Mouse (Mus musculus): ENCODE measurements around the gene Fam167b. TPM values are rescaled to one million over a fixed set of nuclear protein-coding genes. Genes with fewer than 3 reads are reported as not detected.
A peak's percentile ranks its signal among the peaks of the same experiment; 100 is the strongest.

Gene Fam167b
- polyA plus RNA-seq, 1 experiment: not detected

DNA sequence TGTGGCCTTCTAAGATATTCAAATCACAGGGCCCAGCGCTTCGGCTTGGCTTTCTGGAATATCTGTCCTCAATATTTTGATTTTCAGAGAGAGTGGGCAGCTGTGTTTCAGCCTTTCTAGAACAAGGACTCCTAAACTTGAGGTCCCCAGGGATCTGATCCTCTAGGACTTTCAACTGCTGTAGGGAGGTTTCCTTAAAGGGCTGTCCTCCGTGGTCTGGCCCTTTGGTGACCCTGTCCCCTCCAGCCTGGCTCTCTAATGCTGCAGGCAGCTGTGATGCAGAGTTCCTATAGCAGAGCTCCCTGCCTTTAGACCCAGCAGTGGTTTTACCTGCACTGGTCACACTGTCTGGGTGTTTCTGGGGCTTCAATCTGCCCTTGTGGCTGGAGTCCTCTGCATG is 38.3 kb upstream of the Fam167b start:
- peaks cover 17% of the 10 kb centered on the region for H3K4me1 ChIP-seq (ENCODE audit: control insufficient read depth, insufficient read depth, low read length)
- H3K27ac ChIP-seq (ENCODE audit: control insufficient read depth, insufficient read depth, low read depth, low read length): no peak overlapping the region
- H3K27me3 ChIP-seq (ENCODE audit: control insufficient read depth, insufficient read depth, low read length): no peaks in the 10 kb centered on the region
- no peak overlapping the region for H3K4me3 ChIP-seq (ENCODE audit: control insufficient read depth, low read depth, low read length)
- no peak for TF ChIP-seq CTCF (IDR thresholded peaks at IDR 0.05; ENCODE audit: control insufficient read depth, insufficient read depth, insufficient replicate concordance, low read depth, low read length)
- no peak for TF ChIP-seq POLR2A (IDR thresholded peaks at IDR 0.05; ENCODE audit: control insufficient read depth, low read depth, low read length)
- H3K36me3 ChIP-seq (ENCODE audit: control insufficient read depth, insufficient read depth, low read length): no peaks in the 10 kb centered on the region; the same call in 1 of the 2 replicates

DNA sequence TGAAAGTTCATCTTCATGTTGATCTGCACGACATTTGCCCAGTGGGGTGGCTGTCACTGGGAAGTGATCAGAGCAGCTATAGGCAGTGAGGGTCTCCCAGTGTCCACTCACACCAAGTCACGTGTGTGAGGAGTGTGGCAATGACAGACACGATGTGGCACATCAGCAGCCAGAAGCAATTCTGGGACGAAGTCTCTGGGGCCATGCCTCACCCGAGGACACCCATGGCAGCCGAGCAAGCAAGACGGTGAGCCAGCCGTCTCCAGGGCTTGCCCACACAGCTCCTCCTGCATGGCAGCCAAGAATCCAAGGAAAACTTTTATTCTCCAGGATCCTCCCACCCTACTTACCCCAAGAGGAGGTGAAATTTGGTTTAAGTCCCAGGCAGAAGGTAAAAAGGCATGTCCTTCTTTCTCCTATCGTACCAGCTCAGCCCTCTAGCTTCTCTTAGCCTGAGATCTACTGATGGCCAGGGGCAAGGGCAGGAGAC is 37.5 kb upstream of the Fam167b start:
- Histone ChIP-seq H3K4me1 (ENCODE audit: control insufficient read depth, insufficient read depth, low read length) (peaks cover 16% of the 10 kb centered on the region), H3K27ac (ENCODE audit: control insufficient read depth, insufficient read depth, low read depth, low read length) (no peak overlapping the region), H3K27me3 (ENCODE audit: control insufficient read depth, insufficient read depth, low read length) (no peaks in the 10 kb centered on the region), H3K4me3 (ENCODE audit: control insufficient read depth, low read depth, low read length) (no peak overlapping the region), H3K36me3 (ENCODE audit: control insufficient read depth, insufficient read depth, low read length) (no peaks in the 10 kb centered on the region; the same call in 1 of the 2 replicates)
- TF ChIP-seq POLR2A (IDR thresholded peaks at IDR 0.05; ENCODE audit: control insufficient read depth, low read depth, low read length) (no peak), CTCF (IDR thresholded peaks at IDR 0.05; ENCODE audit: control insufficient read depth, insufficient read depth, insufficient replicate concordance, low read depth, low read length) (no peak)

DNA sequence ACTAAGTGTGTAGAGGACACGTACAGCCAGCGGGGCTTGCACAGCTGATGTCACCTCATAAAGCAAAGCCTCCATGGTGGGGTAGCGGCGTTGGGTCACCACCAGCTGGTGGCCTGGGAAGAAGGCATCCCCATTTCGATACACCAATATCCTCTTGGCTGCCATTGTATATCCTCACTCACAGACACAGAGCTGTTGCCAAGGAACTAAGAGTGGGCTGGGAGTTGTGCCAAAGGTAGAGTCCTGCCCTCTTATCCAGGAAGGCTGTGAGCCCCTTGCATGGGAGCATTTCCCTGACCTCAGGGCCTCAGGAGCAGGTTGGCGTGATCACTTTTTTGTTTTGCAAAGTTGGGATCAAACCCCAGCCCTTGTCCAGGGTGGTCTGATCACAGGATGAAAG is 35.7 kb upstream of the Fam167b start, which contains the start of gene Dcdc2b:
Gene Dcdc2b, minus strand, starts transcription at position 165 of the 400 bp plus-strand sequence.
- Histone ChIP-seq H3K27me3 (ENCODE audit: control insufficient read depth, insufficient read depth, low read length) (no peaks in the 10 kb centered on the region), H3K27ac (ENCODE audit: control insufficient read depth, insufficient read depth, low read depth, low read length) (no peak within 1 kb of the TSS), H3K4me1 (ENCODE audit: control insufficient read depth, insufficient read depth, low read length) (peaks cover 12% of the 10 kb centered on the region; the same call in 1 of the 2 replicates), H3K4me3 (ENCODE audit: control insufficient read depth, low read depth, low read length) (no peak within 1 kb of the TSS), H3K36me3 (ENCODE audit: control insufficient read depth, insufficient read depth, low read length) (no peaks in the 10 kb centered on the region; the same call in 1 of the 2 replicates)
- TF ChIP-seq CTCF (IDR thresholded peaks at IDR 0.05; ENCODE audit: control insufficient read depth, insufficient read depth, insufficient replicate concordance, low read depth, low read length) (no peak), POLR2A (IDR thresholded peaks at IDR 0.05; ENCODE audit: control insufficient read depth, low read depth, low read length) (no peak)

DNA sequence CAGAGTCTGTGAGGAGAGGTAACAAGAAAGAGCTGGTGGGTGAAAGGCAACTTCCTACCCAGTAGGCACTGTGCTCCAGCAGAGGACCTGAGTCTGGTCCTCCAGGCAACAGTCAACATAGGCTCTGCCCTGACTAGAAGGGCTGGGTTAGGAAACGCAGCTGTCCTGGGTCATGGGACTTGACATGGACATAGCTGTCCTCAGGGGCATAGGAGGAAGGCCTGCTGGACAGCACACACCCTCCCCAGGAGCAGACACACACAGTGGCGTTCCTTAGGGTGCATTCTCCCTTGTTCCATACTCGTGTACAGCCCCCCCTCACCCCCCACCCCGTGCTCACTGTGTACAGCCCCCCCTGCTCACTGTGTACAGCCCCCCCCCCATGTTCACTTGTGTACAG is 32.1 kb upstream of the Fam167b start:
- no peaks in the 10 kb centered on the region for H3K27me3 ChIP-seq (ENCODE audit: control insufficient read depth, insufficient read depth, low read length)
- H3K27ac ChIP-seq (ENCODE audit: control insufficient read depth, insufficient read depth, low read depth, low read length): no peak overlapping the region
- no peak overlapping the region for H3K4me3 ChIP-seq (ENCODE audit: control insufficient read depth, low read depth, low read length)
- TF ChIP-seq POLR2A (IDR thresholded peaks at IDR 0.05; ENCODE audit: control insufficient read depth, low read depth, low read length) (no peak; the same call in 1 of the 2 replicates), CTCF (IDR thresholded peaks at IDR 0.05; ENCODE audit: control insufficient read depth, insufficient read depth, insufficient replicate concordance, low read depth, low read length) (no peak)
- no peaks in the 10 kb centered on the region; the same call in 1 of the 2 replicates for H3K36me3 ChIP-seq (ENCODE audit: control insufficient read depth, insufficient read depth, low read length)
- no peaks in the 10 kb centered on the region for H3K4me1 ChIP-seq (ENCODE audit: control insufficient read depth, insufficient read depth, low read length)

DNA sequence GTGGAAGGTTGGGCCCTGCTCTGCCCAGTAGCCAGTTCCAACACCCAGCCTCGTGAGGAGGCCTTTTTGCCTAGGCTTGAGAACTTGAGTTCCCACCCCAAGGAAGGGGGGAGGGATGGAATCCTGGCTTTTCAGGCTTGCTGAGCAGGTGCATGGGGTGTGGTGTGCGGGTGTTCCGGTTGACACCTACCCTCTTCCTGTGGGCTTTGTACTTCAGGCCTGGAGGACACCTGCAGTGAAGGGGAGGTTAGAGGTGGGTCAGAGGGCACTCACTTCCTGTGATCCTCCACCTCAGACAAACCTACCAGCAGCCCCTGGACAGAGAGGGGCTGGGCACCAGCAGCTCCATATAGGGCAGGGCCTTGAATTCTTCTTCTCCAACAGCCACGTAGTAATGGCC is 31.7 kb upstream of the Fam167b start:
- Histone ChIP-seq H3K4me3 (ENCODE audit: control insufficient read depth, low read depth, low read length) (no peak overlapping the region), H3K27ac (ENCODE audit: control insufficient read depth, insufficient read depth, low read depth, low read length) (no peak overlapping the region), H3K4me1 (ENCODE audit: control insufficient read depth, insufficient read depth, low read length) (no peaks in the 10 kb centered on the region), H3K36me3 (ENCODE audit: control insufficient read depth, insufficient read depth, low read length) (no peaks in the 10 kb centered on the region; the same call in 1 of the 2 replicates), H3K27me3 (ENCODE audit: control insufficient read depth, insufficient read depth, low read length) (no peaks in the 10 kb centered on the region)
- TF ChIP-seq POLR2A (IDR thresholded peaks at IDR 0.05; ENCODE audit: control insufficient read depth, low read depth, low read length) (no peak), CTCF (IDR thresholded peaks at IDR 0.05; ENCODE audit: control insufficient read depth, insufficient read depth, insufficient replicate concordance, low read depth, low read length) (no peak)

DNA sequence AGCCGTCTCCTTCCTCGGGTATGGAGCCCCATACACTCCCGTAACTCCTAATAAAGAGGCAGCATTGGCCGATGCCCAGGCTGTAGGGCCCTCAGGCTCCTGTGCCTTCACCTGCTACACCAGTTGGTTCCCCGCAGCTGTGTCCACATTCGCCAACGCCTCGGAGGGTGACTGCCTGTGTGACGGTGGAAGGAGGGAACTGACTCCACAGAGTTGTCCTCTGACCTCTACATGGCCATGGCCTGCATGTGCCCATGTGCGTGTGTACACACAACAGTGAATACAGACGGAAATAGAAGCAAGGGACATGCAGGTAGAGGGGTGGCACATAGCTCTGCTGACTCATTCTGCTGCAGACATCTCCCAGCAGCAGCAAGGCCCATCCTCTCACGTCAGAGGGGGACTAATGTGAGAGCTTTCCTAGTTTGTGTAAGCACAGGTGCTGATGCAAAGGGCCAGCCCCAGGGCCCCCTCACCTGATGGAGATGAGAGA is 30.8 kb upstream of the Fam167b start:
- Histone ChIP-seq H3K4me1 (ENCODE audit: control insufficient read depth, insufficient read depth, low read length) (no peaks in the 10 kb centered on the region), H3K27ac (ENCODE audit: control insufficient read depth, insufficient read depth, low read depth, low read length) (no peak overlapping the region), H3K36me3 (ENCODE audit: control insufficient read depth, insufficient read depth, low read length) (no peaks in the 10 kb centered on the region; the same call in 1 of the 2 replicates), H3K4me3 (ENCODE audit: control insufficient read depth, low read depth, low read length) (no peak overlapping the region), H3K27me3 (ENCODE audit: control insufficient read depth, insufficient read depth, low read length) (no peaks in the 10 kb centered on the region)
- no peak for TF ChIP-seq POLR2A (IDR thresholded peaks at IDR 0.05; ENCODE audit: control insufficient read depth, low read depth, low read length)
- TF ChIP-seq CTCF (IDR thresholded peaks at IDR 0.05; ENCODE audit: control insufficient read depth, insufficient read depth, insufficient replicate concordance, low read depth, low read length): no peak

DNA sequence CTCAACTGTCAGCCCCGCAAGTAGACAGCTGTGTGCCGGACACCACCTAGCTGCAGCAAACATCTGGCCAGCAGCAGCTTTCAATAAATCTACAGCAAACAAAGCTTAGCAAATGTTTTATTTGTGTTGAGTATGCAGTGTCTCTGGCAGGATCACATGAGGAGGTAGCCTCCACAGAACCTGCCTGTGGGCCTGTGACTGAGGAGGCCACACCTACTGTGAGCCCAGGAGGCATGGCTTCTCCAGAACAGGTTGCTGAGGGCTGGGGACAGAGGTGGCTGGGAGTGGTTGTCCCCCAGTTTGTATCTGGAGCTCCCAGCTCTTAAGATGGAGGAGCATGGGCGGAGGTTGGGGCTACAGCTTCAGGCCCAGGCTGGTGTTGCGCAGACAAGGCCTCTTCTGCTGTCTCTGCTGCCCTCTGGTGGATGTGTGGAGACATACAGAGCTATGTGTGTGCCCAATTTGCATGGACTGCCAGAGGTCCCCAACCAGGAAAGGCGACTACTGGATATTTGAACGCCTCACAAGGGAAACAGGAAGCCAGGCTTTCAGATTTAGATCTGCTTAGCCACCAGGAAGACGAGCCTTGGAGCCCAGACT is 30.2 kb upstream of the Fam167b start:
- Histone ChIP-seq H3K27ac (ENCODE audit: control insufficient read depth, insufficient read depth, low read depth, low read length) (no peak overlapping the region), H3K4me3 (ENCODE audit: control insufficient read depth, low read depth, low read length) (no peak overlapping the region), H3K4me1 (ENCODE audit: control insufficient read depth, insufficient read depth, low read length) (no peaks in the 10 kb centered on the region), H3K27me3 (ENCODE audit: control insufficient read depth, insufficient read depth, low read length) (no peaks in the 10 kb centered on the region), H3K36me3 (ENCODE audit: control insufficient read depth, insufficient read depth, low read length) (no peaks in the 10 kb centered on the region; the same call in none of the 2 replicates)
- TF ChIP-seq CTCF (IDR thresholded peaks at IDR 0.05; ENCODE audit: control insufficient read depth, insufficient read depth, insufficient replicate concordance, low read depth, low read length) (peak; percentile 89; the same call in 1 of the 2 replicates), POLR2A (IDR thresholded peaks at IDR 0.05; ENCODE audit: control insufficient read depth, low read depth, low read length) (no peak)

Data from testis, adult 2 months (tissue).